Mouse (Mus musculus) forebrain, embryonic 10.5 days (tissue): ENCODE results near the gene Ccdc130. TPM values are rescaled to one million over a fixed set of nuclear protein-coding genes. Genes with fewer than 3 reads are reported as not detected.
A peak's percentile ranks its signal among the peaks of the same experiment; 100 is the strongest.

ENCODE experiments used
- DNase-seq: peaks from one replicate; pipeline ENCODE4 v3.0.0-alpha.2; 2017; ENCODE audit warnings: low spot score; ENCODE audit errors: extremely low spot score
- H3K27ac ChIP-seq: fragments of 300-500 bp; sonication (generic); 2 replicates; pipeline ENCODE4 v1.5.1; 2016; ENCODE audit warnings: mild to moderate bottlenecking
- H3K27me3 ChIP-seq: fragments of 300-500 bp; sonication (generic); 2 replicates; pipeline ENCODE4 v1.6.1; 2016; ENCODE audit warnings: mild to moderate bottlenecking; ENCODE audit not compliant: poor library complexity, severe bottlenecking
- H3K36me3 ChIP-seq: fragments of 300-500 bp; sonication (generic); replicated peaks from 2 replicates; pipeline ENCODE4 v1.6.1; 2016; ENCODE audit warnings: mild to moderate bottlenecking, moderate library complexity
- H3K4me1 ChIP-seq: fragments of 300-500 bp; sonication (generic); 2 replicates; pipeline ENCODE4 v1.6.1; 2016
- H3K4me3 ChIP-seq: fragments of 300-500 bp; sonication (generic); 2 replicates; pipeline ENCODE4 v1.5.1; 2016; ENCODE audit warnings: mild to moderate bottlenecking, moderate library complexity
- H3K9me3 ChIP-seq: fragments of 300-500 bp; sonication (generic); 2 replicates; pipeline ENCODE4 v1.6.1; 2016; ENCODE audit warnings: mild to moderate bottlenecking, moderate library complexity
- WGBS: fragments of 180-500 bp; shearing (Covaris S2); methylation state at CpG from one replicate; pipeline ENCODE4 v1.1.7; 2016; 5-methylcytosine and 5-hydroxymethylcytosine counted together
- microRNA counts: library from miRNA; unstranded; fragments of <30 nt; microRNA quantifications from one replicate; lab custom pipeline; 2017
- microRNA-seq: library from miRNA; unstranded; fragments of <30 nt; microRNA quantifications from one replicate; pipeline ENCODE4, GENCODE M21; 2017
- polyA plus RNA-seq: library from polyadenylated mRNA; unstranded; fragments of >200 nt; fragmentation: Nextera tagmentation; extraction: Ambion mirVana; gene quantifications from 2 replicates; pipeline ENCODE4 v1.2.1, GENCODE M21; 2016

Gene Ccdc130
- polyA plus RNA-seq, 1 experiment from 2014 or later, result 21.6 TPM

- Histone ChIP-seq H3K27me3 (no peaks in the 10 kb centered on the region), H3K36me3 (peaks cover 64% of the 10 kb centered on the region), H3K27ac (peak overlapping the region; percentile 67), H3K9me3 (no peaks in the 10 kb centered on the region), H3K4me3 (no peak overlapping the region), H3K4me1 (peaks cover 35% of the 10 kb centered on the region)
- DNase-seq, result no peak
- 43% methylated on average over 17 of the region's 17 CpGs for WGBS
Measured at GRCm38 (mm10) chr8:84208381-84209380, 61.5 kb downstream of the Ccdc130 start.

GRCm38 (mm10) chr8:84207811-84208210 is 62.4 kb downstream of the Ccdc130 start:
- no peaks in the 10 kb centered on the region for H3K9me3 ChIP-seq
- H3K4me3 ChIP-seq, result no peak overlapping the region
- peaks cover 55% of the 10 kb centered on the region for H3K36me3 ChIP-seq
- H3K27ac ChIP-seq, result peak overlapping the region; percentile 67
- no peak for DNase-seq
- H3K4me1 ChIP-seq, result peaks cover 44% of the 10 kb centered on the region
- WGBS, result 61% methylated on average over 7 of the region's 7 CpGs
- peaks cover 5% of the 10 kb centered on the region for H3K27me3 ChIP-seq

MicroRNA genes within 50 kb of the gene (microRNA counts, 519-probe panel; counts per million panel counts)
- microRNA mmu-miR-23a (lab: Ali Mortazavi, UCI) (4,849 counts per million, percentile 83 among the panel's probes with 10 or more counts), microRNA mmu-miR-27a (lab: Ali Mortazavi, UCI) (6,081 counts per million, percentile 92 among the panel's probes with 10 or more counts)

Small RNAs within 50 kb of the gene (microRNA-seq; reads per million reads assigned to microRNA genes)
- gene Mir23a, result 3,484 reads per million, percentile 87 among the genes with 10 or more reads in this experiment
- not detected for gene Mir24-2
- gene Mir27a, result 123 reads per million, percentile 50 among the genes with 10 or more reads in this experiment
- not detected for gene Mir3074-2

Other genes with a start within 250 kb of the Ccdc130 start
- gene Palm3, start 248.9 kb downstream of the Ccdc130 start, polyA plus RNA-seq, result 7.8 and 8.2 TPM in 2 replicates
- 0.12 and 0.30 TPM in 2 replicates for gene Il27ra, start 227.8 kb downstream of the Ccdc130 start, polyA plus RNA-seq
- gene Rln3, start 225.4 kb downstream of the Ccdc130 start, polyA plus RNA-seq, result not detected in 2 replicates
- 1.0 and 1.5 TPM in 2 replicates for gene Gm10643, start 205.2 kb downstream of the Ccdc130 start, polyA plus RNA-seq
- 8.4 and 8.5 TPM in 2 replicates for gene Rfx1, start 203.5 kb downstream of the Ccdc130 start, polyA plus RNA-seq
- 17.0 and 18.5 TPM in 2 replicates for gene Dcaf15, start 165.6 kb downstream of the Ccdc130 start, polyA plus RNA-seq
- gene Podnl1, start 144.4 kb downstream of the Ccdc130 start, polyA plus RNA-seq, result 0.14 and 0.17 TPM in 2 replicates
- 17.3 and 20.8 TPM in 2 replicates for gene Cc2d1a, start 122.4 kb downstream of the Ccdc130 start, polyA plus RNA-seq
- gene 4930432K21Rik, start 122.4 kb downstream of the Ccdc130 start, polyA plus RNA-seq, result 1.9 and 2.4 TPM in 2 replicates
- gene Nanos3, start 85.2 kb downstream of the Ccdc130 start, polyA plus RNA-seq, result 2.6 and 3.7 TPM in 2 replicates
- 28.6 and 31.4 TPM in 2 replicates for gene Zswim4, start 33.3 kb downstream of the Ccdc130 start, polyA plus RNA-seq
- 386 and 390 TPM in 2 replicates for gene D8Ertd738e, start 20.7 kb downstream of the Ccdc130 start, polyA plus RNA-seq
- 65.2 and 71.3 TPM in 2 replicates for gene Mri1, start 13.1 kb downstream of the Ccdc130 start, polyA plus RNA-seq
- 6.0 and 7.4 TPM in 2 replicates for gene Cacna1a, start 118.1 kb upstream of the Ccdc130 start, polyA plus RNA-seq